Mouse (Mus musculus): ENCODE measurements around the gene Atp7b. TPM values are rescaled to one million over a fixed set of nuclear protein-coding genes. Genes with fewer than 3 reads are reported as not detected.

Atp7b gene
- polyA plus RNA-seq, 1 experiment from 2014 or later, result 2.3 TPM

DNA sequence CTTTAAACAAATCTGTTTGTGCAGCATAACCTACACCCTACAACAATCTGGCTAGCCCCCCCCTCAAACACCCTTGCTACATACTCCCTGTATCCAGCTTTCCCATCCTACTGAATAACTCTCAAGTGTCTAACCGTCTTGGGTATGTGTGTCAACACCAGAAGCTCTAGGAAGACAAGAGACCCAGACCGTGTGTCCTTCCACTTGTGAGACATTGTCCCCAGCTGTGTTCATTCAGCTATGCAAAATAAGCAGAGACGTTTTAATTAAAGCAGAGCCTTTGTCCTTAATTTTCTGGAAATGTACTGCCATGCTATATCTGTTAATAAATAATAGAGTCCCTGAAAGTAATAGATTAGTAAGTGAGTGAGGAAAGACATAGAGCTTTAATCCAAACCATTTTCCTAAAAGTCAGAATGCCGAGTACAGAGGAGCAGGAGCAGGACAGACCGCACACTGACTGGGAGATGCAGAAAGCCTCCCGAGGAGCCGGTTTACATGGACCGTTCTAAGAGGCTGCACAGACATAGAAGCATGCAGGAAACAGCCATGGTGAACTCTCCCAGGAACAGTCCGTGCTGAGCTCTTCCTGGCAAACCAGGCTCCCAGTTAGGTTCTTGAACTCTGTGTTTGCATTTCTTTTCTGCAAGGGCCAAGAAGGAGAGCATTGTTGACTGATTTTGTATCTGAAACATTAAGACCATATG is 112.6 kb downstream of the Atp7b start:
- DNase-seq (ENCODE audit: extremely low spot score, low spot score), result no peak
- H3K27ac ChIP-seq, result no peak overlapping the region
- H3K27me3 ChIP-seq (ENCODE audit: poor library complexity, severe bottlenecking), result no peaks in the 10 kb centered on the region
- H3K4me3 ChIP-seq, result no peak overlapping the region
- H3K4me1 ChIP-seq, result no peaks in the 10 kb centered on the region
- WGBS, result 76% methylated on average over 9 of the region's 9 CpGs
- H3K9me3 ChIP-seq, result no peaks in the 10 kb centered on the region
- no peaks in the 10 kb centered on the region for H3K36me3 ChIP-seq (replicated peaks)

DNA sequence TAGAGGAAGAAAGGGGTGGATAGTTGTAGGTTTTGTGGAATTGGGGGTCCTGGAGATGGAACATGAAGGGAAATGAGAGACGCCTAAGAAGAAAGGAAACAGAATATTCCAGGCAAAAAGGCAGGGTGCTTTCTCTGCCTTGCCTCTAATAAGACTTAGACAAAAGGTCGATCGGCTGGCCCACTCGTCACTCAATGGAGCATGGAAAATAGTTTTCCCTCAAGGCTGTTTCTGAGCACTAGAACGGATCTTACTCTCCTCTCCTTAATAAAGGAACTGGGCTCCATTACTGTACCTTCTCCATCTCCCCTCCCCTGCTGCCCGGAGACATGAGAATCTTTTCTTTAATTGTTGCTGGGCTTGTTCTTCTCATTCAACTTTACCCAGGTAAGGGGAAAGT is 113.6 kb downstream of the Atp7b start, which contains the start of gene Defb13:
Defb13 (plus strand) TSS at position 301 of the 400 bp plus-strand sequence.
- no peak within 1 kb of the TSS for H3K4me3 ChIP-seq
- H3K36me3 ChIP-seq (replicated peaks), result no peaks in the 10 kb centered on the region
- H3K27me3 ChIP-seq (ENCODE audit: poor library complexity, severe bottlenecking), result no peaks in the 10 kb centered on the region
- 87% methylated on average over 6 of the region's 6 CpGs for WGBS
- no peaks in the 10 kb centered on the region for H3K4me1 ChIP-seq
- no peaks in the 10 kb centered on the region; the same call in 1 of the 2 replicates for H3K9me3 ChIP-seq
- no peak within 1 kb of the TSS for H3K27ac ChIP-seq
- DNase-seq (ENCODE audit: extremely low spot score, low spot score), result no peak

Other genes with a start within 250 kb of the Atp7b start
- not detected in 2 replicates for gene Defb50, start 236.8 kb downstream of the Atp7b start, polyA plus RNA-seq (2016; fragmentation: Nextera tagmentation; extraction: Ambion mirVana)
- not detected in 2 replicates for gene Defb2, start 220.4 kb downstream of the Atp7b start, polyA plus RNA-seq (2016; fragmentation: Nextera tagmentation; extraction: Ambion mirVana)
- not detected in 2 replicates for gene Defb10, start 201.4 kb downstream of the Atp7b start, polyA plus RNA-seq (2016; fragmentation: Nextera tagmentation; extraction: Ambion mirVana)
- gene Defb9, start 174.9 kb downstream of the Atp7b start, polyA plus RNA-seq (2016; fragmentation: Nextera tagmentation; extraction: Ambion mirVana), result not detected in 2 replicates
- gene Defb11, start 153.9 kb downstream of the Atp7b start, polyA plus RNA-seq (2016; fragmentation: Nextera tagmentation; extraction: Ambion mirVana), result not detected in 2 replicates
- gene Defb15, start 127.6 kb downstream of the Atp7b start, polyA plus RNA-seq (2016; fragmentation: Nextera tagmentation; extraction: Ambion mirVana), result not detected in 2 replicates
- gene Defb35, start 122.0 kb downstream of the Atp7b start, polyA plus RNA-seq (2016; fragmentation: Nextera tagmentation; extraction: Ambion mirVana), result not detected in 2 replicates
- gene Defb13, start 113.5 kb downstream of the Atp7b start, polyA plus RNA-seq (2016; fragmentation: Nextera tagmentation; extraction: Ambion mirVana), result not detected in 2 replicates
- gene Fam90a1a, start 101.6 kb downstream of the Atp7b start, polyA plus RNA-seq (2016; fragmentation: Nextera tagmentation; extraction: Ambion mirVana), result not detected in 2 replicates
- not detected in 2 replicates for gene Ccdc70, start 90.5 kb downstream of the Atp7b start, polyA plus RNA-seq (2016; fragmentation: Nextera tagmentation; extraction: Ambion mirVana)
- gene Alg11, start 416 bp upstream of the Atp7b start, polyA plus RNA-seq (2016; fragmentation: Nextera tagmentation; extraction: Ambion mirVana), result 34.6 and 41.6 TPM in 2 replicates
- gene Nek5, start 64.7 kb upstream of the Atp7b start, polyA plus RNA-seq (2016; fragmentation: Nextera tagmentation; extraction: Ambion mirVana), result not detected in 2 replicates
- 5.8 and 6.1 TPM in 2 replicates for gene Nek3, start 106.1 kb upstream of the Atp7b start, polyA plus RNA-seq (2016; fragmentation: Nextera tagmentation; extraction: Ambion mirVana)
- gene Ckap2, start 125.5 kb upstream of the Atp7b start, polyA plus RNA-seq (2016; fragmentation: Nextera tagmentation; extraction: Ambion mirVana), result 57.3 and 59.8 TPM in 2 replicates
- 45.8 and 46.3 TPM in 2 replicates for gene Vps36, start 132.5 kb upstream of the Atp7b start, polyA plus RNA-seq (2016; fragmentation: Nextera tagmentation; extraction: Ambion mirVana)
- 9.8 and 10.5 TPM in 2 replicates for gene Thsd1, start 167.0 kb upstream of the Atp7b start, polyA plus RNA-seq (2016; fragmentation: Nextera tagmentation; extraction: Ambion mirVana)
- gene Tpte, start 223.1 kb upstream of the Atp7b start, polyA plus RNA-seq (2016; fragmentation: Nextera tagmentation; extraction: Ambion mirVana), result not detected in 2 replicates

All from forebrain, embryonic 10.5 days (tissue).